Mouse (Mus musculus): ENCODE measurements around the gene Kcne2. TPM values are rescaled to one million over a fixed set of nuclear protein-coding genes. Genes with fewer than 3 reads are reported as not detected.

Gene Kcne2
- polyA plus RNA-seq, 1 experiment from 2014 or later, result 0.11 TPM

GRCm38 (mm10) chr16:92302506-92302905 is 10.3 kb downstream of the Kcne2 start:
- no peaks in the 10 kb centered on the region for H3K9me3 ChIP-seq (replicated peaks; ENCODE audit: low read length)
- no peaks in the 10 kb centered on the region for H3K27me3 ChIP-seq (ENCODE audit: insufficient read depth, low read length)
- H3K9ac ChIP-seq (ENCODE audit: low read depth, low read length), result no peak overlapping the region
- no peak for TF ChIP-seq CTCF (IDR thresholded peaks at IDR 0.05; ENCODE audit: low read depth)
- peaks cover 14% of the 10 kb centered on the region; the same call in 1 of the 2 replicates for H3K4me1 ChIP-seq (replicated peaks; ENCODE audit: insufficient read depth, low read length)
- no peak overlapping the region for H3K27ac ChIP-seq
- no peak overlapping the region for H3K4me3 ChIP-seq (replicated peaks; ENCODE audit: low read depth, low read length)
- WGBS, result 55% methylated on average over 5 of the region's 5 CpGs
- ATAC-seq (replicated peaks; ENCODE audit: low FRiP score, low read depth) (no peak), DNase-seq (ENCODE audit: low spot score) (no peak)
- H3K4me2 ChIP-seq (ENCODE audit: low read length), result peak overlapping the region; percentile 92
- H3K36me3 ChIP-seq (ENCODE audit: insufficient read depth, low read length), result peaks cover 16% of the 10 kb centered on the region; the same call in 1 of the 2 replicates

GRCm38 (mm10) chr16:92305519-92305918 is 13.3 kb downstream of the Kcne2 start:
- H3K9ac ChIP-seq (ENCODE audit: low read depth, low read length), result no peak overlapping the region
- ATAC-seq (replicated peaks; ENCODE audit: low FRiP score, low read depth), result no peak
- peaks cover 24% of the 10 kb centered on the region; the same call in 1 of the 2 replicates for H3K36me3 ChIP-seq (ENCODE audit: insufficient read depth, low read length)
- no peaks in the 10 kb centered on the region for H3K9me3 ChIP-seq (replicated peaks; ENCODE audit: low read length)
- no peaks in the 10 kb centered on the region for H3K27me3 ChIP-seq (ENCODE audit: insufficient read depth, low read length)
- 95% methylated on average over 2 of the region's 2 CpGs for WGBS
- DNase-seq (ENCODE audit: low spot score), result no peak
- TF ChIP-seq CTCF (IDR thresholded peaks at IDR 0.05; ENCODE audit: low read depth), result peak; percentile 46; the same call in 1 of the 2 replicates
- peaks cover 13% of the 10 kb centered on the region; the same call in 1 of the 2 replicates for H3K4me1 ChIP-seq (replicated peaks; ENCODE audit: insufficient read depth, low read length)
- no peak overlapping the region for H3K4me3 ChIP-seq (replicated peaks; ENCODE audit: low read depth, low read length)
- H3K27ac ChIP-seq, result no peak overlapping the region
- H3K4me2 ChIP-seq (ENCODE audit: low read length), result no peak overlapping the region

- no peak overlapping the region for H3K27ac ChIP-seq
- TF ChIP-seq CTCF (IDR thresholded peaks at IDR 0.05; ENCODE audit: low read depth), result no peak
- H3K9ac ChIP-seq (ENCODE audit: low read depth, low read length), result no peak overlapping the region
- H3K36me3 ChIP-seq (ENCODE audit: insufficient read depth, low read length), result peaks cover 39% of the 10 kb centered on the region
- WGBS, result 81% methylated on average over 3 of the region's 3 CpGs
- H3K4me3 ChIP-seq (replicated peaks; ENCODE audit: low read depth, low read length), result no peak overlapping the region
- DNase-seq (ENCODE audit: low spot score) (no peak), ATAC-seq (replicated peaks; ENCODE audit: low FRiP score, low read depth) (no peak)
- H3K4me1 ChIP-seq (replicated peaks; ENCODE audit: insufficient read depth, low read length), result 0 out of 2 replicates have a peak, but pooled peaks cover under 1% of the 10 kb centered on the region
- H3K4me2 ChIP-seq (ENCODE audit: low read length), result no peak overlapping the region
- no peaks in the 10 kb centered on the region for H3K27me3 ChIP-seq (ENCODE audit: insufficient read depth, low read length)
- H3K9me3 ChIP-seq (replicated peaks; ENCODE audit: low read length), result no peaks in the 10 kb centered on the region
Observed at GRCm38 (mm10) chr16:92307947-92308346, 15.8 kb downstream of the Kcne2 start.

- Histone ChIP-seq H3K36me3 (ENCODE audit: insufficient read depth, low read length) (peaks cover 42% of the 10 kb centered on the region), H3K4me1 (replicated peaks; ENCODE audit: insufficient read depth, low read length) (no peaks in the 10 kb centered on the region), H3K9me3 (replicated peaks; ENCODE audit: low read length) (no peaks in the 10 kb centered on the region), H3K4me3 (replicated peaks; ENCODE audit: low read depth, low read length) (no peak overlapping the region), H3K27ac (no peak overlapping the region), H3K27me3 (ENCODE audit: insufficient read depth, low read length) (no peaks in the 10 kb centered on the region), H3K4me2 (ENCODE audit: low read length) (no peak overlapping the region), H3K9ac (ENCODE audit: low read depth, low read length) (no peak overlapping the region)
- no peak for ATAC-seq (replicated peaks; ENCODE audit: low FRiP score, low read depth)
- 59% methylated on average over 4 of the region's 4 CpGs for WGBS
- DNase-seq (ENCODE audit: low spot score), result no peak
- no peak for TF ChIP-seq CTCF (IDR thresholded peaks at IDR 0.05; ENCODE audit: low read depth)
Observed at GRCm38 (mm10) chr16:92309126-92309525, 16.9 kb downstream of the Kcne2 start.

GRCm38 (mm10) chr16:92313953-92314741 is 22.0 kb downstream of the Kcne2 start:
- peaks cover 18% of the 10 kb centered on the region for H3K36me3 ChIP-seq (ENCODE audit: insufficient read depth, low read length)
- ATAC-seq (replicated peaks; ENCODE audit: low FRiP score, low read depth), result peak; percentile 67
- H3K9me3 ChIP-seq (replicated peaks; ENCODE audit: low read length), result no peaks in the 10 kb centered on the region; the same call in 1 of the 2 replicates
- no peak overlapping the region for H3K4me2 ChIP-seq (ENCODE audit: low read length)
- no peak overlapping the region for H3K9ac ChIP-seq (ENCODE audit: low read depth, low read length)
- no peaks in the 10 kb centered on the region for H3K27me3 ChIP-seq (ENCODE audit: insufficient read depth, low read length)
- WGBS, result 48% methylated on average over 13 of the region's 13 CpGs
- H3K4me1 ChIP-seq (replicated peaks; ENCODE audit: insufficient read depth, low read length), result no peaks in the 10 kb centered on the region
- peak; percentile 89 for DNase-seq (ENCODE audit: low spot score)
- peak; percentile 98 for TF ChIP-seq CTCF (IDR thresholded peaks at IDR 0.05; ENCODE audit: low read depth)
- no peak overlapping the region for H3K4me3 ChIP-seq (replicated peaks; ENCODE audit: low read depth, low read length)
- H3K27ac ChIP-seq, result no peak overlapping the region

GRCm38 (mm10) chr16:92316049-92316738 is 24.0 kb downstream of the Kcne2 start:
- H3K4me1 ChIP-seq (replicated peaks; ENCODE audit: insufficient read depth, low read length), result no peaks in the 10 kb centered on the region
- DNase-seq (ENCODE audit: low spot score) (no peak), ATAC-seq (replicated peaks; ENCODE audit: low FRiP score, low read depth) (no peak)
- H3K4me3 ChIP-seq (replicated peaks; ENCODE audit: low read depth, low read length), result no peak overlapping the region
- TF ChIP-seq CTCF (IDR thresholded peaks at IDR 0.05; ENCODE audit: low read depth), result no peak
- no peak overlapping the region for H3K27ac ChIP-seq
- H3K4me2 ChIP-seq (ENCODE audit: low read length), result no peak overlapping the region
- no peaks in the 10 kb centered on the region; the same call in 1 of the 2 replicates for H3K9me3 ChIP-seq (replicated peaks; ENCODE audit: low read length)
- H3K36me3 ChIP-seq (ENCODE audit: insufficient read depth, low read length), result peaks cover 14% of the 10 kb centered on the region
- whole genome bisulfite sequencing, result 74% methylated on average over 7 of the region's 7 CpGs
- no peaks in the 10 kb centered on the region for H3K27me3 ChIP-seq (ENCODE audit: insufficient read depth, low read length)
- H3K9ac ChIP-seq (ENCODE audit: low read depth, low read length), result no peak overlapping the region
